Comparison of ENCODE assay signal across 9 mouse cellular contexts in genomic region chr4:70499285-70499684, GRCm38 (mm10). TPM values are rescaled to one million over a fixed set of nuclear protein-coding genes. Genes with fewer than 3 reads are reported as not detected.
DNase-seq lines count a peak whose midpoint lies in the region; ATAC-seq lines count a peak whose summit lies in the region.
"Had no signal": no experiment of that assay in that cellular context is flagged by ENCODE, and none has a peak within 500 bp of the region (broad histone marks: within the 10 kb centered on the region; RNA-seq: fewer than 3 reads in every experiment).

No protein-coding gene starts in this region.

- peak; percentile 22 to 46 for DNase-seq in left cerebral cortex, adult 18-20 months (ENCODE audit: low spot score in 2 of 2)
- DNase-seq in left cerebral cortex, adult 11 months (ENCODE audit: low spot score) = no peak
- DNase-seq in cerebellum, adult 8-10 months = peak; percentile 14
- peak; percentile 73 to 92 for DNase-seq in layer of hippocampus, adult 18-20 months (ENCODE audit: low spot score in 2 of 2)
- peak; percentile 53 for DNase-seq in right cerebral cortex, adult 18-20 months
- DNase-seq in c-Kit-positive CD71-positive TER-119-positive erythroid progenitor cells, embryonic 14.5 days (ENCODE audit: low spot score) = no peak
- DNase-seq in urinary bladder, postnatal 10 days (ENCODE audit: low spot score) = no peak
- DNase-seq: liver, postnatal 0 days had no signal

- ATAC-seq in megakaryocyte-erythroid progenitor cell, adult 5-6 weeks (replicated peaks; ENCODE audit: low FRiP score, low TSS enrichment, poor library complexity, severe bottlenecking) = no peak
- ATAC-seq: liver, postnatal 0 days had no signal

RNA-seq across cellular contexts. Expression of gene Megf9, which starts 35.5 kb away (rescaled TPM):
- 100 to 1,000 TPM; 104 to 113 TPM for total RNA-seq in left cerebral cortex, adult 18-20 months (2021)
- total RNA-seq in layer of hippocampus, adult 18-20 months (2021) = 100 to 1,000 TPM; 124 to 125 TPM
- total RNA-seq in megakaryocyte-erythroid progenitor cell, adult 5-6 weeks (2014; fragmentation: Nextera tagmentation) = 3.7 and 8.4 TPM in 2 replicates
- total RNA-seq in megakaryocyte-erythroid progenitor cell, adult 5-6 weeks (2017) = 4.1 and 4.7 TPM in 2 replicates

Comparison
In these comparisons a context has a peak if more than half of its experiments do, and no peak if none do; other contexts are left out.
1. DNase-seq: peak in left cerebral cortex, adult 18-20 months (2 of 2), cerebellum, adult 8-10 months (single experiment), layer of hippocampus, adult 18-20 months (2 of 2) and right cerebral cortex, adult 18-20 months (single experiment); none in left cerebral cortex, adult 11 months (single experiment), c-Kit-positive CD71-positive TER-119-positive erythroid progenitor cells, embryonic 14.5 days (single experiment) and urinary bladder, postnatal 10 days (single experiment).
2. RNA of gene Megf9, which starts 35.5 kb away (total RNA-seq): 124 to 125 TPM in layer of hippocampus, adult 18-20 months and 104 to 113 TPM in left cerebral cortex, adult 18-20 months; 3.7 to 8.4 TPM in megakaryocyte-erythroid progenitor cell, adult 5-6 weeks; every median in the first group is over 10 times any median in the second.